Mouse (Mus musculus): Measurements from ENCODE around the gene Fam166a.
A peak's percentile ranks its signal among the peaks of the same experiment; 100 is the strongest.

The Fam166a gene

GRCm38 (mm10) chr2:25185625-25186574, 32.6 kb upstream of the Fam166a start:
- peak; percentile 66 for DNase-seq (ENCODE audit: low spot score)

DNA sequence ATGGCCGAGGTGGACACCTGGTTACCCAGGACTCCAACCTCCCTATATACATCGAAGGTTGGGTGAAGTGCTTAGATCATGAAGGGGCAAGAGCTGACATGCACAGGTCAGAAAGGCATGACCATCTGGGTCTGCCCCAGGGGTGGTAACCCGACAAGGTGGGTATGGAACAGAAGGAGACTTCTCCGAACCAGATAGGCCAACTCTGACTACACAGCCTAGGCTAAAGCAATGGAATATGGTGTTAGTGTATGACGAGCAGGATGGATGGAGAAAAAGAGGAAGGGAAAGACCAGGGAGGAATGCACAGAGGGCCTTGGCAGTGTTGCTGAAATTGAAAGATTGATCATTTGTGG, 32.0 kb upstream of the Fam166a start:
- DNase-seq (ENCODE audit: low spot score), result no peak

DNA sequence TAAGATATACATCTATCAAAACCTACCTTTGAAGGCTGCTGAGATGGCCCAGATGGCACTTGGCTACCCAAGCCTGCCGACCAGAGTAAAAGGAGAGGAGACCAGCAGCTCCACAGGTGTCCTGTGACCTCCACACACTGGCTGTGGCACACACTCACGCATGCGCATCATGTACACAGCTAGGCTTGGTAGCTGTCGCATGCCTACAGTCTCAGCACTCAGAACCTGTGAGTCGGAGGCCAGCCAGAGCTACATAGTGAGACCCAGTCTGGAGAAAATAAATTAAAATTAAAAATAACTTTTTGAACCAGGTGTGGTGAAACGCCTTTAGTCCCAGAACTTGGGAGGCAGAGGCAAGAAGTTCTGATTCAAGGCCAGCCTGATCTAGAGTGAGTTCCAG, 30.7 kb upstream of the Fam166a start:
- no peak for DNase-seq (ENCODE audit: low spot score)

DNA sequence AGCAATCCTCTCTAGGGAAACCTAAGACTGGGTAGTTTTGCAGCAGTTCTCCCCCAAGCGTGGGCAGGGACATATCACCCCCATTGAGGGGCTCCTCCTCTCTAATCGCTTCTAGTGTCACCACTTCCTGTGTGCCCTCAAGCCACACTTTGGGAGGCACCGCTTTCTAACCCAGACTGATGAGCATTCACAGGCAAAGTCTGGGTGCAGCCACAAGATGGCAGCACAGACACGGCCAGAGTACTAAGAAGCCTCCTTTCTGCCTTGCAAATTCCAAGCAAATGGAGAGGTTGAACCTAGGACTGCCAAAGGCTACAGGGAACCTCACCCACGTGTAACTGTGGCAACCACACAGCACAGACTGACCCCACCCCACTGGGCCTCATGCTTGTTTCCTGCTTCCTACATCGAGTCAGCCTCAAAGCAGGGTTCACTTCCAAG, 25.2 kb upstream of the Fam166a start:
- DNase-seq (ENCODE audit: low spot score), result peak; percentile 85

- no peak for DNase-seq (ENCODE audit: low spot score)
Observed at GRCm38 (mm10) chr2:25194006-25194405, 24.5 kb upstream of the Fam166a start.

DNA sequence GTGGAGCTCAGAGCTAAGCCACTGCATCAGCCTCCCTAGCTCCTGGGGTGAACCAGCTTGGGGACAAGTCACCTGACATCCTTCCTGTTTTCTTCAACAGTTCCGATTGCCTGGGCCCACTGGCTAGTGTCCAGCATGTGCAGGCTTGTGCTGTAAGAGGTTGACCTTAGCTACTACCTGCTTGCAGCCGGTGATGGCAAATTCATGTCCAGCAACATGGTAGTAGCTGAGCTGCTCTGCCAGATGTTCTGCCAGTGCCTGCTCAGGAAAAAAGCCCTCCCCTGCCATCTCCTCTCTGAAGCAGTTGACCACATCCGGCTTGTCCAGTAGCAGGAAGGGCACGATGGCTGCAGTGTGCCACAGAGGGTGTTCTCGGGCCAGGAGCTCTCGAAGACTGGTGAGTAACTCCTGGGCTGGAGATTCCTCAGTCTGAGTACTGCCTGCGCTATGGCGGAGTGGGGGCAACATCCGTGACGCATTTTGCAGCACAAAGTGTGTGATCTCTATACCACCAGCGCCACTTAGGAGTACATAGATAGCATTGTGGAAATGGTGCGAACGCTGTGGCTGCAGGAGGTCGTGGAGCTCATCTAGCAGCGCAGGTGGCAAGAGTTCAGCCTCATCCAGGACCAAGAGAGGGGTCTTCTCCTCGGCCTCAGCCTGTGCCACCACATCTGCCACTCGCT, 23.9 kb upstream of the Fam166a start:
- no peak for DNase-seq (ENCODE audit: low spot score)

GRCm38 (mm10) chr2:25195211-25196156, 23.1 kb upstream of the Fam166a start:
- DNase-seq (ENCODE audit: low spot score), result peak; percentile 80

DNA sequence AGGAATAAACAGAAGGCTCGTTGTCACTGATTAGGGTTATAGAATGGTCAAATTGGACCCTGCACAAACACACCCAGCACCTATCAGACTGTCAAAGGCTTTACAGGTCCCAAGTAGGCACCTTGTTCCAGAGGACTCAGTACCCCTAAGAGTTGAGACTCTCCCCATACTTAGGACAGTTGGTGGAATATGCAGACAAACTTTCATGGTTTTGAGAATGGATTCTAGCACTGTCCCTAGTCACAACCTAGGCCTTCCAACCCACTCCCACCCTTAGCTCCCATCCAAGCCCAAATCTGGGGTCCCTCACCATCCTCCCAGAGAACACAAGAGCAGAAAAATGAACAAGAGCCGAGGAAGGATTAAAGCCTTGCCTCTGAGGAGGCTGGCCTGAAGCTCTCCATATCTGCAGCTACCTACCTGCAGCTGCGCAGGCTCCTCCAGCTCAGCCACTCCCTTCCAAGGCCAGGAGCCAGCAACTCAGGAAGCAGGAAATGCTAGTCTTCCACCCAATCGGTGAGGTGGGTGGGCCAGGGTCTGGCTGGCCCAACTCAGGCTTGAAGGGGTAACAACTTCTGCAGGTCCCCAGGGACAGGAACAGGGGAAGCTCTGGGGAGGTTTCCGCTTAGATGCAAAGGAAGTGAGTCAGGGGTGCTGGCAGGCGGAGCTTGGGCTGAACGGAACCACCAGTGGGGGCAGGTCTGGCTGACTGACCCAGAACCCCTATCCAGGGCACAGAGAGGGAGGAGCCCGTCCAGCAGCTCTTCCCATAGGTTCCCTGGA, 22.2 kb upstream of the Fam166a start, which contains the start of gene Tor4a:
Gene Tor4a (minus strand): TSS at position 715 of the 783 bp plus-strand sequence.
- DNase-seq (ENCODE audit: low spot score), result peak; percentile 82

GRCm38 (mm10) chr2:25197191-25197590, 21.4 kb upstream of the Fam166a start:
- DNase-seq (ENCODE audit: low spot score), result peak; percentile 51

DNA sequence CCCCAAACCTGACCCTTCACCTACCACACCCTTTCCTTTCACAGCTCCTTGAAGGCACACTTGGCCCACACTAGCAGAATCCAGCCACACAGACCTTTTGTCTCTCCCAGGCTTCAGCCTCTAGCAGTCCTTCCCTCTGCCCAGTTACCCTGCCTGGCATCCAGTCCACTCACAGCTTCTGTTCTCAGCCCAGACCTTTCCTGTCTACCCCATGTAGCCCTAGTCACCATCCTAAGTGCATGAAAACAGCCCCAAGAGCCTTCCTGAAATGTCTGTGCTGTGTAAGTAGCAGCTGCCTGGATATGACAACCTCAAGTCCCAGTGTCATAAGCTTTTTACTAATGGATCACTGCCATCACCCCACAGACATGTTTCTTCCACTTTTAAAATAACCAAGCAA, 20.6 kb upstream of the Fam166a start:
- DNase-seq (ENCODE audit: low spot score), result no peak

DNA sequence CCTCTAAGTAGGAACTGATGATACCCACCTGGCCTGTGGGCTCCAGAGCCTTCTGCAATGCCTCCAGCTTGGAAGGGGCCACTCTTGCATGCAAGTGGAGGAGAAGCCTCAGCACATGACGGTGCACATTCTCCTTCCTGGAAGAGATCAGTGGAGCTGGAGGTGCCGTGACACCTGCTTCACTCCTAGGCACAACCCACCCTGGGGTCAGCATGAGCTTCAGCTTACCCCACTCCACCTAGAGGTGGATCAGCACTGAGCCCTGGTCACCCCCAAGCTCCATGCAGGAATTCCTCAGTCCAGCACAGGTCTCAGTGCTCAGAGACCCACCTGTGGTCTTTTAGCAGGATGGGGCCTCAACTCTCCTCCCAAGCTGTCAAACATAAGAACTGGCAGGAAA, 17.9 kb upstream of the Fam166a start:
- DNase-seq (ENCODE audit: low spot score), result no peak

GRCm38 (mm10) chr2:25203631-25204214, 14.8 kb upstream of the Fam166a start:
- DNase-seq (ENCODE audit: low spot score), result no peak

DNA sequence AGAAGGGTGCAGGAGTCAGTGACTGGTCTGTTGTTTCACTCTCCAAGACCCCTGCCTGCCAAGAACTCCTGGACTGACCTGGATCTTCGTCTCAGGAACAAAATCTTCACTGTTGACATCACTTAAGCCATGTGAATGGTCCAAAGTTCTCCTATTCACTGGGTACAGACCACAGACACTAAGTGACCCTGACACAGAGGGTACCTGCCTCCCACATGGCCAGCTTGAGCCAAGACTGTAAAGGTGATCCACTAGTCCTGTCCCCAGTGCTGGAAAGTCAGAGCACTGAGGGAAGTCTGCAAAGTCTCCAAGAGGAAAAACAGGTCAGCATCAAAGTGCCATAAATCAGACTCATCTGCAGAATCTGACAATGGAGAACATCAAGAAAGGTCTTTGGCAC, 11.0 kb upstream of the Fam166a start:
- DNase-seq (ENCODE audit: low spot score), result no peak

DNA sequence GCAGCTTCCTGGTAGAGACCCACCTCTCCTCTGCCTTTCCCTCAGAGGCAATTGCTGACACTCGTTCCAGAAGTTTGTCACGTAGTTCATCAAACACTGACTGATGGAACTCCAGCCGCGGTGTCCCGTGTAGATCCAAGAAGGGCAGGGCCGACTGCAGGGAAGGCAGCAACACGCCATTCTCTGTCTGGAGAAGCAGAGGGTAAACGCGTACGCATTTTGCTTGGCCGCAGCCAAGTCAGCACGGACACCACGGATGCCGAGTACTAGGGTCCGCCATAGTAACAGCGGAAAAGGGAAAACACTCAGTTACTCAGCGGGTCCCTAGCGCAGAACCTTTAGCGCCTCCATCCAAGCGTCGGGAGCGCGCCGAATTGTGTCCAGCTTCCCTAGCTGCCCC, 7.9 kb upstream of the Fam166a start:
- DNase-seq (ENCODE audit: low spot score), result no peak

DNA sequence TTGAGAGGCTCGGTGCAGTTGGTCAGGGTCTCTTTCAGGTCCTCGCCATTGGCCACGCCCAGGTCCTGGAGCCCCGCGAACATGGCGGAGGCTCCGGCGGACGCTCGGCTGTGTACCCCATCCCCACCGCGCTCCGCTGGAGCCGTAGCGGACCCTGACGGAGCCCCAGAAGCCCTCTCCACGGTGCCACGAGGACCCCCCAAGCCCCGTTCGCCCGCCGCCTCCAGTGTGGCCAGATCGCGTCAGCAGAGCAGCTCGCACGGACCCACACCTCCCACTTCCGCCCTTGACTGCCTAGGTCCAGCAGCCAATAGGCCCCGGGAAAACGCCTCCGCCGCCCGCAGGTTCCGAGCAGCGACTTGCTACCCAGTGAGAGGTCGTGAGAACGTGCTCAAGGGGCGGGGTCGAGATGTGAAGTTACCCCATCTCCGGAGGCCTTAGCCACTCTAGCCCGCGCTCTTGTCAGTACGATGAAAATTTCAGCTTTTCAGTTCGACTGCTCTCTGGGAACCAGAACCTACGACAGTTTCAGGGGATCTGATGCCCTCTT, 7.3 kb upstream of the Fam166a start, which contains the start of gene Nelfb:
Gene Nelfb (minus strand): TSS at position 369 of the 550 bp plus-strand sequence.
- peak; percentile 92 for DNase-seq (ENCODE audit: low spot score)

- no peak for DNase-seq (ENCODE audit: low spot score)
Observed at GRCm38 (mm10) chr2:25213266-25213865, 5.2 kb upstream of the Fam166a start.

GRCm38 (mm10) chr2:25214444-25214843, 4.1 kb upstream of the Fam166a start, which contains the start of gene Stpg3:
Gene Stpg3, minus strand, starts transcription at chr2:25214637.
- no peak for DNase-seq (ENCODE audit: low spot score)

DNA sequence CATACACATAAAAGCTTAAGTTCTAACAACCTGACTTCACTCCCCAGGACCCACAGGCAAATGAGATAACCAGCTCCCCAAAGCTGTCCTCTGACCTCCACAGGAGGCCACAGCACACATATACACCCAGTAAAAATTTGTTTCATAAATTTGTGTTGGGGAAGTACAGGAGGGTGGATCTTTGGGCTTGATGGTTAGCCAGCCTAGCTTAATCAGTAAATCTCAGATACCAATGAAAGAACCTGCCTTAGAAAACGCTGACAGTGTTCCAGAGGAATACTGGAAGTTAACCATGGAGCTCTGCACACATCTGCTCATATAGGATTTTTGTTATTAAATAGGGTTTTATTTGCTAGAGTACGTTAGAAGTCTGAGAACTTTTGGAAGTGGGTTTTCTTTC, 879 bp upstream of the Fam166a start:
- DNase-seq (ENCODE audit: low spot score), result no peak

GRCm38 (mm10) chr2:25221331-25221772, 2.8 kb downstream of the Fam166a start:
- DNase-seq (ENCODE audit: low spot score), result no peak
